Mouse (Mus musculus) layer of hippocampus, adult 9-11 months (tissue): ENCODE data around the gene Mybbp1a.

Experiments used
- DNase-seq: peaks from one replicate; pipeline ENCODE4 v3.0.0; 2022

The Mybbp1a gene

DNA sequence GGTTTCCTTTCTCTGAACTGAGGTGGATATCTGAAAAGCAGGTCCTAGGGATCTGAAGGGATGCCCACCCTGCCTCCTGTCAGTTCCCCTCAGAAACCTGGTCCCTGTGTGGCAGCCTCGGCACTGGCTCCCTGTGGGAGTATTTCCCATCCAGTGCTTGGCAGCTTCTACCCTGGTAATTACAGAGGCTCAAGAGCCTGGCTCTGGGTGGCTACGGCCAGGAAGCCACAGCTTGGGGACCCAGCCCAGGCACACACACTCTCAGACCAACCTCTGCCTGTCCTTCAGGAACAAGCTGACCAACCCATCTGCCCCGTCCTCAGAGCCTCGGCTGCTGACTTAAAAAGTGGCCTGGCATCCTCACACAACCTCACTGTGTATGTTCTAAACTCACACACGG is 40.2 kb downstream of the Mybbp1a start:
- no peak for DNase-seq

DNA sequence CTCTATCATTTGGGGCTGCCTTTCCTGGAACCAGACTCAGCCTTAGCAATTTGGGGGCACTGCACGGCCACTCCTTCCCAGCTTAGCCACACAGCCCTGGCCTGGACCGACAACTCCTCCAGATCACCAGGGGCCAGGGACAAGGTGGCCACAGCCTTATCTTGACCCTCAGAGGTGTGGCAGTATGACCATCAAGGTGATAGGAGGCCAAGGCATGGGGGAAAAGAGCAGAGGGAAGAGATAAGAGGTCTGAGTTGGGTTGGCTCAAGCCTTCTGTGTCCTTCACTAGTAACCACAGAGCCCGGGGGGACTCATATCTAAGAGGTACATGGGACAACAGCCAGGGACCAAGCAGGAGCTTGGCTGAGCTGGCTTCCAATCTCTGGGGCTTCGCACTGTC is 40.8 kb downstream of the Mybbp1a start:
- DNase-seq, result no peak

DNA sequence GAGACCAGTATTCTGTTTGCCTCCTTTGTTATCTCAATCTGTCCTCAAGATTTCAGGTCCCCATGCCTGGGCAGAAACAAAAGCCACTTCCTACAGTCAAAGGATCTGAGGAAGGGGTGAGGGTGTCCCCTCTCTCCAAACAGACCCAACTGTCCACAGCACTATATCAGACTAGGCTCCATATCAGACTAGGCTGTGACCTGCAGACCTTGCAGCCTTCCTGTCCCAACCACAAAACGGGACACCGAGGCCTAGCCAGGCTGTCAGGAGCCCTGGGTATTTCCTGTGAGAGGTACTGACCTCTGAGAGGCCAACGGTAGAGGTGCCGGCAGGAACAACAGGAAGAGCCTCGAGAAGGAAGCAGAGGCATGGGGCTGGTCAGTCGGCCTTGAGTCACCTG is 43.4 kb downstream of the Mybbp1a start:
- no peak for DNase-seq

DNA sequence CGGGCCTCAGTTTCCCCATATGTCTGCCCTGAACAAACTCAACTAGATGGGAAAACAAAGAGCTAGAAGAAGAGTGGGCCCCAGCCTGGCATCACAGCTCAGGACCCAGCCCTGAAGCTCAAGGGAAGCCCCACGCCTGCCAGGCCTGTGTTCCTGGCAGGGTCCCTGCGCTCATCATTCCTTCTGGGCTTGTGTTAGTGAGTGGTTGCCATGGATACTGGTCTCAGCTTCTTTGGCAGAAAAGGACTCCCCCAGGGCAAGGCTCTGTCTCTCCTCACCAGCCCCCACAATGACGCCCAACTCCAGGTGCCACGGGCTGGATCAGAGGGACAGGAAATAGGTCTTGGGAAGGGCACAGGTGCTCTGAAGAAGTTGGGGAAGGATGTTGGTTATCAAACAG is 44.0 kb downstream of the Mybbp1a start:
- DNase-seq, result peak; percentile 70

DNA sequence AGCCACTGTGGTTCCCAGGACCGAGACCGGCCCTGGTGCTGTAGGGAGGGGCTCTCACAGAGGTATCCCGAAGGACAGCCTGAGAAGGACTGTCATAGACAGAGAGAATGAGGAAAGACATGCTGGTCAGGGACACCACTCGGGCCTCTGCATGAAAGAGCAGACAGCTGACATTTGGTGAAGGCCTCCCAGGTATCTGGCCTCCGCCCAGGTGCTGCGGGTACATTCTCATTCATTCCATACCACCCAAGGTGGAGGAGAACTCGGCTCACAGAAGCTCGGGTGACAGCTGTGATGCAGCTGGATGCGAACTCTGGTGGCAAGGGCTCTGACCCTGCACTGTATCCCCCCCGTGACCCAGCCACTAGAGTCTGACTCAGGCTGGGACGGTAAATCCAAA is 44.8 kb downstream of the Mybbp1a start:
- DNase-seq, result no peak

DNA sequence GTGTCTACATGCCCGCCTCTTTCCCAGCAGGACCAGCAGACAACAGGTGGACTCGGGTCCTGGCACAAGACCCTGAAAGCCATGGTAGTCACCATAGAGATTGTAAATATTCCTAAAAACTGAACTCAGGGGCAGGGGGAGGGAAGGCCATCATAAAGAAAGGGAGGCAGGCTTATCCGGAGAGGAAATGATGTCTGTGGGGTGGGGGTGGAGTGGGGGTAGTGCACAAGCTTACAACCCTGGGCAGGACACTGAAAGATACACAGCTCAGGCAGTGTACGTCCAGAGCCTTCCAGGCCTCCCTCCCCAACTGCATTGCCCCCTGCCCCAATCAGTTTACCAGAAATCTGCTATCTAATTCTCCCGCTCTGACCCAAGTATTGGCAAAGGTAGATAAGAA is 46.0 kb downstream of the Mybbp1a start:
- no peak for DNase-seq

DNA sequence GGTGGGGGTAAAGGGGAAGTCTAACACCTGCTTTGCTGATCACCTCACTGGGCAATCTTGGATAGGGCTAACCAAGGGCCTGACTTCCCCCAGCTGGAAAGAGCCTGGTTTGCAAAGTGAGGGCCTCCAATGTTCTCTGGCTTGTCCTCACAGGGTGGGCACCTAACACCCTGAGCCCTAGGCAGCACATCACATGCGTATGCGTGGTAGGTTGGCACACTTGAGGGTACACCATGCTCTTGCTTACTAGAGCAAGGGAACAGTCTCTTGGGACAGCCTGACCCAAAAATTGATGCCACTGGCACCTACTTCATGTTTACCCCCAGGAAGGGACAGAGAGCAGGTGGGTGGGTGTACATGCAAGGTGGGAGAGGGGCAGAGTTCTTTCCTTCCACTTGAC is 46.6 kb downstream of the Mybbp1a start:
- no peak for DNase-seq

DNA sequence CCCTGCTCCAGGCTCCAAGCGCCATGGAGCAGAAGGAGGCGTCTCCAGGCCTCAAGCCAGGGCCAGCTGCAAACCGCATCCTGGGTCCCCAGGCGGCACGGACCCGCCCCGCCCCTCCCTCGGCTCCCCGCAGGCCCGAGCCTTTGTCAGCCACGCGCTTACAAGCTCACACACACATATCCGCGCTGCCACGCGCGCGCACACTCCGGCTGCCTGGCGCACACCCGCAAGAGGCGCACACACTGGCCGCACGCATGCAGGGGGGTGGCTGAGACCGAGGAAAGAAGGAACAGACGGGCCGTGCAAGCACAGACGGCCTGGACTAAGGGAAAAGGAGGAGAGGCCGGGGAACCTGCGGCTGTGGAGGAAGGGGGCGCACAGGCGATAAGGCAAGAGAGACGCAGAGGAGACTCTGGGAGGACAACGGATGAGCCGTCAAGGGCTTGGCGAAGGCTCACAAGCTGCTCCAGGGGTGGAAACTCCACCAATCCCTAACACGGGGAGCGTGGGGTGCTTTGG is 47.7 kb downstream of the Mybbp1a start:
- DNase-seq, result peak; percentile 87

DNA sequence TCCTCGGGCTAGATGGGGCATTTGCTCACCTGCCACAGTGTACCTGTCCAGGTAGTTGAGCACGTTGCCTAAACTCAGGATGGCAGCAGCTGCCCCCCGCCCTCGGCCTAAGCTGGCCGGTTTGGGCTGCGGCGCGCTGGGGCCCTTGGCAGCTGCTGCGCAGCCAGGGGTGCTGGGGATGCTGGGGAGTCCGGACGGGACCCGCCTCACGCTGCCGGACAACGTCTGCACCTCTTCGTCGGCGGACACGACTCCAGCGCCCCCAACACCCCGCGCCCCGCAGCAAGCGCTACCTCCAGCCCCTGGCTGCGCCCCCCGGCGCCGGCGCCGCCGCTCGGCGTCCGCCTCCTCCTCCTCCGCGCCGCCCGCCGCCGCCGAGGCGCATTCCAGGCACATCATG is 48.2 kb downstream of the Mybbp1a start:
- DNase-seq, result no peak

DNA sequence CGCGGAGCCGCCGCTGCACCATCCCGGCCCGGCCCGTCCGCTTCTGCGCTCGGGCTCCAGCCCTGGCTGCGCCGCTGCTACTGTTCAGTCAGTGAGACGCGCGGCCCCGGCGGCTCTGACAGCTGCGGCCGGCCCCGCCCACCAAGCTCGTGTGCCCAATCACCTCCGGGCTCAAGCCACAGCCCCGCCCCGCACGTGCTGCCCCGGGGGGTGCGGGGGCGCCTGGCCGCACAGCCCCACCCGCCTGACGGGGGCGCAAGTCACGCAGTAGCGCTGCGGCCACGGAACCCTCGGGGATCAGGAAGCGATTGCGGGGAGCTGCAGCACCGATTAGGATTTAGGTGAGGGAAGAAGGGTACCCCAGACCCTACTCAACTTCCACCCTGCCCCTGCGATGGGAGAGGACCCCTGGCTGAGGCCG is 48.7 kb downstream of the Mybbp1a start, which contains the start of gene Spns2:
Gene Spns2 (minus strand): TSS at position 24 of the 421 bp plus-strand sequence.
- peak; percentile 97 for DNase-seq

DNA sequence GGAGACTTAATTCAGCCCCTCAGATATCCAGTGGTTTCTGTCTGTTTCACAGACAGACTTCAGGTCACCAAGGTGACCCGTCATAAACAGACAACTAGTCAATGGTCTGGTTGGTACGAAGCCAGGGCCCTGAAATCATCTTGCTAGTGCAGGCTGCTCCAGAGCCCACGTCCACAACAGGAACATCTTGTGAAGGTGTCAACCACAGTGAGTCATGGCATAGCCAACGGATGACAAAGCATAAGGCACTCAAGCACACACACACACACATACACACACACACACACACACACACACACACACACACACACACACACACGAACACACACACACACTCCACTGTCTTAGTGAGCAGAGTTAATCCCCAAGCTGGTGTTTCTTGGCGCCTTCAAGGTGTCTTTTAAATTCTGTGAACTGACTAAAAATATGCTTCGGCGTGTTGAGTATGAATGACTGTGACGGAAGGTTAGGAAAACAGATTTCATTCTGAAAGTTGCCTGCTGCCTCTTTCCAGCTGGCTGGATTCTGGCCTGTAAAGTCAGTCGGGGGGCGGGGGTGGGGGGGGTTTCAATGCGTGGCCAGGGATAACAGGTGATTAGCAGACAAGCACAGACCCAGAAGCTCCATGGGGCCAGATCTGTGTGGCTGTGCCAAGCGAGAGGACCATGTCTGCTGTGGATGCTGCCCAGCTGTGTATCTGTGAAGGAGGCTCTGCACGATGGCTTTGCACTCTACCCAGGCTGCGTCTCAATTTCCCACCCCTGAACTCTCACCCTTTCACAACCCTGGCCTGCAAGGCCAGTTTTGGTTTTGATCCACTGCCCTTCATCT is 50.2 kb downstream of the Mybbp1a start:
- peak; percentile 52 for DNase-seq

DNA sequence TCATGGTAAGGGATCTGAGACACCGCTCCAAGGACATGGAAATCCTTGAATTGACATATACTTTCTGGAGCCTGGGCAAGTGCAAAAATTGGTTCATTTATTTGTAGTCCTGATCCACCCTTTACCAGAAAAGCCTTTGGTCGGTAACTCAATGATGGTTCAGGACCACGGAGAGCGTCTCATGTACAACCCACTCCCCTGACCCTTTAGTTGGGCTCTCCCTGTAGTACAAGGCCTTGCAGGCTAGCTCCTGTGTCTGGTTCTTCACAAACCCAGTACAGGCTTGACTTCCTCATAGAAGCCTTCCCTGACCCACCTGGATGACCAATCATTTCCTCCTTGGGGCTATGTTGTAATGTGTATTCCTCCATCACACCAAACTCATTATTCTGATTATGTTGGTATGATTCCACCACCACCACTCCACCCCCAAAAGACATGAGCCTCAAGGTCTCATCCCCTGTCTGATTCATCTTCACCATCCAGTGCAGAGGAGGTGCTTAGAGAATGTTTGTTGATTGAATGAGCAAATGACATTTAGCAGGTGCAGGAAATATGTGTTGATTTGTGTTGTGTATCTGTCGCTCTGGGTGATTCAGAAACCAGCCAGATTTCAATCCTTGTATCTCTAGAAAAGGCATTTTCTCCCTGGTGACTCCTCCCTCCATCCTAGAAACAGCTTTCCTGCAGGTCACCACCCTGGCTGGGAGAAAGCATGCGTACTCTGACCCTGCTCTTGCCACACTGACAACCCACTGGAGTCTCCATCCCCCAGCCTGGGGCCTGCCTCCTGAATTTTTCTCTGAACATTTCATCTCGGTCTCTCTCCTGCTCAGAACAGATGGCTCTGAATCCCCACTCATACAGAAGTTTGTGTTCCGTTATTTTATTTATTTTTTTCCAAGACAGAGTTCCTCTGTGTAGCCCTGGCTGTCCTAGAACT is 53.2 kb downstream of the Mybbp1a start:
- DNase-seq, result no peak

DNA sequence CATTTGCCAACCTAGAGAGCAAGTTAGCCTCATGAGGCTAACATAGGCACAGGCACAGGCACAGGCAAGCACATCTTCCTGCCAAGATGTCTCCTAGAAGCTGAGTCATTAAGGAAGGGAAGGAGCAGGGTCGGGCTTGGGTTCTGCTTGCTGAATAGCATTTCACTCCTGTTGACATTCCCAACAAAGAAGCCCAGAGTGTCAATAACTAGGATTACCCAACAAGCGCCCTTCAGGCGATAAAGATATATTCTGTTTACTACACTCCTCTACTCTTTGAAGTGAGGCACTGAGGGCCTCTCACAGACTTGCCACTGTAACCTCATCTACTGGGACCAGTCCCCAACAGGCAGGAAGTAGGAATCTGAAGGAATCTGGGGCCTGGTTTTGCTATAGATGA is 54.9 kb downstream of the Mybbp1a start:
- DNase-seq, result no peak

DNA sequence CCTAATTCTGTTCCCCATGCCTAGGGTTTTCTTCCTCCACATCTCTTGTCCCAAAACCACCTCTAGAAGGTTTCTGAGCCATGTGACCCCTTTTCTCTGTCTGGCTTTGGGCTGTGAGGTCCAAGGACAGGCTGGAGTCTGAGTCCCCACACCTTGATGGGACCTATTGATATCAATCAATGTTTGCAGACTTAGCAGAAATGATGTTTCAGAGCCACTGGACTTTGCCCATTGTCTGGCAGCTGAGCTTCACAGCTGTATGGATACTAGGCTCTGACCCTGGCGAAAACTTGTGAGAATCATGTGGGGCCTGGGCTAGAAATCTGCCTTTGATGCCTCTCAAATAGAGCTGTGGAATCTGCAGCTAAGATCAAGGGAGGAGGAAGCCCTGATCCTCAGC is 55.6 kb downstream of the Mybbp1a start:
- no peak for DNase-seq

DNA sequence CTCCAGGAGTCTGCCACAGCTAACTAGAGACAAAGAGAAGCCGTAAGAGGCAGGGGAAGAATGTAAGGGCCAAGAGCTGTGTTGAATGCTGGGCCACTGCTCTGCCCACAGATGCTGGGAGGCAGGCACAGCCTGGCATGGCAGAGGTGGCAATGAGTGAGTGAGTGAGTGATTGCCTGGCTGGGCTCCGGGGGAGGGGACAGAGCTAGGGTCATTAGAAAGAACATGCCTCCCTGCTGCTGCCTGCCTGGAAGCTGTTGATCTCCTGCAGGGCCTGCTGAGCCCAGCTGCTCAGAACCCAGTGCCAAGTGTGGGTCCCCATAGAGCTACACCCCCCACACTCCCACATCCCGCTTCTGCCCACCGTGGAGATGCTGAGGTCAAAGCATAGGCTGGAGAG is 56.2 kb downstream of the Mybbp1a start:
- DNase-seq, result no peak

DNA sequence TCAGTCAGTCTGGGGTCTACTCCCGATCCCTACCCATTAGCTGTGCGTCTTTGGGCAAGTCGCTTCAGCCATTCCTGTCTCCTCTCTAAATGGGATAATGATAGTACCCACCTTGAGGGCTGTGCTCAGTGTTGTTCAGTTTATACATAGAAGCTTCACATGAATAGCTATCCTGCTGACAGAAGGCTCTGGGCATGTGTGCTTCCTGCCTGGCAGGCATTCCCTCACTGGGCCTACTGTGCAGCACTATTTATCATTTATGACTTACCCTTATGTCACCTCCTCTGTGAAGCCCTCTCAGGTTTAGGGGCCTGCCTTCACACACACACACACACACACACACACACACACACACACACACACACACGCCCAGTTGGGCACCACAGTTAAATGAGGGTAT is 59.0 kb downstream of the Mybbp1a start:
- peak; percentile 56 for DNase-seq
